Mouse (Mus musculus) hindbrain, embryonic 12.5 days (tissue): ENCODE measurements around the gene Nkapd1. TPM values are rescaled to one million over a fixed set of nuclear protein-coding genes. Genes with fewer than 3 reads are reported as not detected.

Source experiments
- ATAC-seq: fragments of 200-750 bp; cut with Nextera tagmentation; 2 replicates; pipeline ENCODE4 v1.8.0; 2017; ENCODE audit warnings: moderate TSS enrichment; ENCODE audit not compliant: low FRiP score
- H3K27ac ChIP-seq: fragments of 300-500 bp; sonication (generic); 2 replicates; pipeline ENCODE4 v1.5.1; 2016; ENCODE audit warnings: mild to moderate bottlenecking
- H3K27me3 ChIP-seq: fragments of 300-500 bp; sonication (generic); 2 replicates; pipeline ENCODE4 v1.6.1; 2016; ENCODE audit warnings: mild to moderate bottlenecking
- H3K36me3 ChIP-seq: fragments of 300-500 bp; sonication (generic); 2 replicates; pipeline ENCODE4 v1.6.1; 2016; ENCODE audit warnings: mild to moderate bottlenecking
- H3K4me1 ChIP-seq: fragments of 300-500 bp; sonication (generic); 2 replicates; pipeline ENCODE4 v1.6.1; 2016
- H3K4me2 ChIP-seq: fragments of 300-500 bp; sonication (generic); replicated peaks from 2 replicates; pipeline ENCODE4 v1.6.1; 2016; ENCODE audit warnings: mild to moderate bottlenecking
- H3K4me3 ChIP-seq: fragments of 300-500 bp; sonication (generic); 2 replicates; pipeline ENCODE4 v1.5.1; 2016; ENCODE audit warnings: mild to moderate bottlenecking
- H3K9ac ChIP-seq: fragments of 300-500 bp; sonication (generic); 2 replicates; pipeline ENCODE4 v1.6.1; 2016; ENCODE audit warnings: mild to moderate bottlenecking, moderate library complexity
- H3K9me3 ChIP-seq: fragments of 300-500 bp; sonication (generic); replicated peaks from 2 replicates; pipeline ENCODE4 v1.6.1; 2016; ENCODE audit warnings: mild to moderate bottlenecking
- WGBS: fragments of 180-500 bp; shearing (Covaris S2); methylation state at CpG from one replicate; pipeline ENCODE4 v1.1.7; 2016; 5-methylcytosine and 5-hydroxymethylcytosine counted together
- polyA plus RNA-seq: library from polyadenylated mRNA; unstranded; fragments of >200 nt; fragmentation: Nextera tagmentation; extraction: Ambion mirVana; gene quantifications from 2 replicates; pipeline ENCODE4 v1.2.1, GENCODE M21; 2016

Gene Nkapd1
- polyA plus RNA-seq, 1 experiment from 2014 or later = 32.9 TPM

DNA sequence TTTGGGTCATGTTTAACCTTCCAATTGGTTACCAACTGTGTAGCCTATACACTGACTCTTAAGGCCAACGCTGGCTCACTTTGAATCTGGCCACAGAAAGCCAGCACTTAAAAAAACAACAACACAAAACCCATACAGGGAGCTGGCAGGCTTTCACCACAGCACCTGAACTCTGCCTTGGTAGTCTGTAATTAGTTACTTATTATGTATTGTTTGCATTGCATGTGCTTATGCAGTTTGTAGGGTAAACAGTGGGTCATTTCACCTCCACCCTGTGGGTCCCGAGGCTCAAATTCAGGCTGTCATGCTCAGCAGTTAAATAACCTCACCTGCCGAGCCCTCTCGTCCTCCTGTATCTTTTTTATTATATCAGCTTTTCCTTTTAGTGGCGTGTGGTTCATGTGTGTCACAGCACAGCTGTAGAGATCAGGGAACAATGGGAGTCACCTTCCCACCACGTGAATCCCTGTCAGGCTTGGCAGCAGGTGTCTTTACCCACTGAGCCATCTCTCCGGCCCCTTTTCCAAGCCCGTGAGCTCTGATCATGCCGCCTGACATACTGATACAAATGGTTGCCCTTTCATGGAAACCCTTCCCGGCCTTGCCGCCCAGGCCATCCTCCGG, 22.4 kb downstream of the Nkapd1 start:
- H3K4me2 ChIP-seq = no peak overlapping the region
- H3K4me3 ChIP-seq = no peak overlapping the region
- no peak for ATAC-seq
- H3K9me3 ChIP-seq = no peaks in the 10 kb centered on the region
- peaks cover 49% of the 10 kb centered on the region for H3K36me3 ChIP-seq
- H3K27me3 ChIP-seq = no peaks in the 10 kb centered on the region
- H3K9ac ChIP-seq = no peak overlapping the region
- H3K4me1 ChIP-seq = no peaks in the 10 kb centered on the region
- 79% methylated on average over 12 of the region's 12 CpGs for WGBS
- H3K27ac ChIP-seq = no peak overlapping the region

DNA sequence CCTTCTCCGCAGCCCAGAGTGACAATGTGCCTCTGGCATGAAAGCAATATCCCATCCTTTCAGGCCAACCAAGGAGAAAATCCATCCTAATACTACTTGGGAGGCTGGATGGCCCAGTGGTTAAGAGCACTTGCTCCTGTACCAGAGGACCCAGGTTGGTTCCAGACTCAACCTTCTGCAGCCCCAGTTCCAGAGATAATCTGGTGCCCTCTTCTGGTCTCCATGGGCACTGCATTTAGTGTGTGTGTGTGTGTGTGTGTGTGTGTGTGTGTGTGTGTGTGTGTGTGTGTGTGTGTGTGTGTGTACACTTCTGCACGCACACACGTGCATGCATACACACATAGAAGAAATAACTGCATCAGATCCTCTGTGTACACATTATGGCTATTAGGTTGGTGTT, 23.7 kb downstream of the Nkapd1 start:
- H3K4me1 ChIP-seq = no peaks in the 10 kb centered on the region
- no peak overlapping the region for H3K4me2 ChIP-seq
- no peak overlapping the region for H3K4me3 ChIP-seq
- peaks cover 36% of the 10 kb centered on the region for H3K36me3 ChIP-seq
- H3K9me3 ChIP-seq = no peaks in the 10 kb centered on the region
- H3K9ac ChIP-seq = no peak overlapping the region
- WGBS = 75% methylated on average over 3 of the region's 3 CpGs
- H3K27ac ChIP-seq = no peak overlapping the region
- no peak for ATAC-seq
- no peaks in the 10 kb centered on the region for H3K27me3 ChIP-seq

DNA sequence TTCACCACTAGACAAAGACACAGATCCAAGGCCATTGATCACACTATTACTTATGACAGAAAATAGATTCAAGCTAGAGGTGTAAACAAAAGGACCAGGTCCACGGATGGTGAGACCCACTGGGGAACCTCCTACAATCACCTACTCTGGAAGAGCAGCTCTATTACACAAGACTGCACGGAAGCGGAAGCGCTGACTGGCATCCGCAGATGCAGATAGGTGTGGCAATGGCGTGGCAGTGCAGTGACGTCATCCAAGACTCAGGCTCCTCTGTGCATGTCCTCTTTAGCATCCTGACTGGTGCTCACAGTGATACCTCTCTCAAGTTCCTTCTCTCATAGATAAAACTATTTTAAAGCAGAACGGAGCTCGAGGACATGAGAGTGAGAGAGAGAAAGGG, 24.3 kb downstream of the Nkapd1 start:
- ATAC-seq = no peak
- no peaks in the 10 kb centered on the region for H3K4me1 ChIP-seq
- no peak overlapping the region for H3K4me3 ChIP-seq
- H3K9ac ChIP-seq = no peak overlapping the region
- peaks cover 30% of the 10 kb centered on the region for H3K36me3 ChIP-seq
- H3K9me3 ChIP-seq = no peaks in the 10 kb centered on the region
- no peak overlapping the region for H3K4me2 ChIP-seq
- no peak overlapping the region for H3K27ac ChIP-seq
- no peaks in the 10 kb centered on the region for H3K27me3 ChIP-seq
- WGBS = 94% methylated on average over 9 of the region's 9 CpGs

DNA sequence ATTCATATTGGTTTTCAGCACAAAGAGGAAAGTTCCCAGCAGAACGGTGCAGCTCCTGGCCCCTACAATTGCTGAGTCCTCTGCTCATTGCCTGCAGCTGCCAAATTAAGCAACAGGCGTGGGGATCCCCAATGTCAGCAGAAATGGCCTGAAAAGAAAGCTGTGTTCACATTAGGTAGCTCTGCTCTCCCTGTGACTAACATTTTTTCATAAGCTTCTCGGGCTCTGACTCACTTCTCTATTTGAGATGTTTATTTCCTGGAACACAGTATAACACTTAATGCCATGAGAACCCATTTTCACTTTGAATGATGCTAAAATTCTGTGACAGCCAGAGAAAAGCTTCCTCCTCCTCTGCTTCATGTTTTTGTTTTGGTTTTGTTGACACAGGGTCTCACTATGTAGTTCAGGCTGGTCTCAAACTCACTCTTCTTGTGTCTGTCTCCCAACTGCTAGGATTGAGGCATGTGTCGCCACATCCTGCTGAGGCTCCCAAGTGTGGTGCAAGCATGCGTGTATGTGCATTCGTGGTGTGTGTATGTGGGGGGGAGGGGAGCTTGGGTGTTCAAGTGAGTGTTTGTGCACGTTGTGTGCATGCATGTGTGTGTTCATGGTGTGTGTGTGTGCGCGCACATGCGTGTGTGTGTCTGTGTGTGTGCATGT, 26.3 kb downstream of the Nkapd1 start:
- Histone ChIP-seq H3K4me1 (no peaks in the 10 kb centered on the region), H3K36me3 (peaks cover 14% of the 10 kb centered on the region), H3K27me3 (no peaks in the 10 kb centered on the region), H3K27ac (no peak overlapping the region), H3K4me2 (no peak overlapping the region), H3K9ac (no peak overlapping the region), H3K4me3 (no peak overlapping the region), H3K9me3 (no peaks in the 10 kb centered on the region)
- no peak for ATAC-seq
- WGBS = 79% methylated on average over 10 of the region's 10 CpGs

DNA sequence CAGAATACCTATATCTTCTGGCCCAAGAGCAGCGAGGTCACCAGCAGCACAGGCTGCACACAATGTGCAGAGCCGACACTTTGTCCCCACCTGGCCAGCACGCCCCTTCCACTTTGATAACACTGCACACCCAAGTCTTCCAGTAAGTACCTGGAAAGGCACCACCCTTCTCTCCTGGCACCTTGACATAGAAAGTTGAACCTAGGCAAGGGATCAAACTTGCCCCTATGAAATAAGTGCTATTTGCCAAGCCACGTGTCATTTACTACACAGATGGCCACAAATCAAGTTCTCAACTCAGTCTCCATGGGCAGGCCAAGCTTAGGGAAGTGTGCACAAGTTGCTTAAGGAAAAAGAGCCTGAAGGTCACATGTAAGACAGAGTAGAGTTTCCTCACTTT, 30.3 kb downstream of the Nkapd1 start:
- no peaks in the 10 kb centered on the region for H3K9me3 ChIP-seq
- WGBS = 87% methylated on average over 4 of the region's 4 CpGs
- no peak for ATAC-seq

DNA sequence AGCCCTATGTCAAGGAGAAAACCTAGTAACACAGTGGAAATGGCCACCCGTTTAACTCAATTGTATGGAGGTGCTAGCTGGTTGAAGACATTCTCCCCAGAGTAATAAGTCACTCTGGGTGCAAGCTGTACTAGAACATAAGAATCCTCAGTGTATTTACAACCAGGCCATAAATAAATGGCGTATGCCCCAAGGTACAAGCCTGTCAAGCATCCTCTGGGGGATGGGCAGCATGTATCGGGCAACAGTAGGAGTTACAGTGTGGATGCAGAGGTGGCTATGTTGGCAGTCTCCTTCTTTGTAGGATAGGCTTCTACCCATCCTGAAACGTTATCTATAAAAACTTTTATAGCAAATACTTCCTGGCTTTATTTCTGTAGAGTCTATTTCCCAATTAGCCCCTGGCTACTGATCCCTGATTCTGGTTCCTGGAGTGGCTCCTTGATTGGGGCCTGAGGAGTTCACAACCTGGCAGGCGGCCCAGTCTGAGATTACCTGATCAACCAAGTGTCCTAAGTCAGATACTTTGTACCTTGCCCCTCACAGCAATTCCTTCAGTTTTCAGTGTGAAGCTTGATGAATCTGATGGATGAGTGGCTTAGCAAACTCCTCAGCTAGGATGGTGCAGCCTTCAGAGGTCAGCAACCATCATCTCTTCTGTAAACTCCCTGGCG, 32.0 kb downstream of the Nkapd1 start:
- Histone ChIP-seq H3K4me1 (no peaks in the 10 kb centered on the region), H3K4me2 (no peak overlapping the region), H3K4me3 (no peak overlapping the region), H3K36me3 (no peaks in the 10 kb centered on the region), H3K27me3 (no peaks in the 10 kb centered on the region), H3K9me3 (no peaks in the 10 kb centered on the region), H3K27ac (no peak overlapping the region), H3K9ac (no peak overlapping the region)
- WGBS = 89% methylated on average over 6 of the region's 6 CpGs
- ATAC-seq = no peak

More for the DNA sequence above, 30.3 kb downstream of the Nkapd1 start:
- H3K27me3 ChIP-seq = no peaks in the 10 kb centered on the region
- H3K9ac ChIP-seq = no peak overlapping the region
- H3K4me1 ChIP-seq = no peaks in the 10 kb centered on the region
- no peak overlapping the region for H3K4me2 ChIP-seq
- H3K4me3 ChIP-seq = no peak overlapping the region
- no peak overlapping the region for H3K27ac ChIP-seq
- no peaks in the 10 kb centered on the region for H3K36me3 ChIP-seq

DNA sequence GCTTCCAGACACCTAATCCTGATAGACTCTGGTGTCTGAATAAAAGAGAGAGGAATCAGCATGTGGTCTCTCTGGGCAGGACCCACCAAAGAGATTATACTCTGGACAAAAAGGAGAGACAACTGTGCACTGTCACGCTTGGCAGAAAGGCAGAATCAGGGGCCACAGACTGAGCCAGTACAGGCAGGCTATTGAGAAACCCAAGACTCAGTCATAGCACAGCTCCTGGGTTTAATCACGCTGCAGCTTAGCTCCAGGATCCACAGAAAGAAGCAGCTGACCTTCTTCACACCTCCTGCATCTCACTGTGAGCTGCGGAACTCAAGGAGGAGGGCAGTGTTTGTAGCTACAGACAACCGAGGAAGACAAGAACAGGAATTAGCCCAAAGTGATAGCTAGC, 36.9 kb downstream of the Nkapd1 start:
- Histone ChIP-seq H3K4me3 (no peak overlapping the region), H3K9ac (no peak overlapping the region), H3K36me3 (no peaks in the 10 kb centered on the region), H3K4me2 (no peak overlapping the region), H3K4me1 (no peaks in the 10 kb centered on the region), H3K9me3 (no peaks in the 10 kb centered on the region), H3K27ac (no peak overlapping the region), H3K27me3 (no peaks in the 10 kb centered on the region)
- WGBS = 42% methylated on average over 4 of the region's 4 CpGs
- no peak for ATAC-seq

DNA sequence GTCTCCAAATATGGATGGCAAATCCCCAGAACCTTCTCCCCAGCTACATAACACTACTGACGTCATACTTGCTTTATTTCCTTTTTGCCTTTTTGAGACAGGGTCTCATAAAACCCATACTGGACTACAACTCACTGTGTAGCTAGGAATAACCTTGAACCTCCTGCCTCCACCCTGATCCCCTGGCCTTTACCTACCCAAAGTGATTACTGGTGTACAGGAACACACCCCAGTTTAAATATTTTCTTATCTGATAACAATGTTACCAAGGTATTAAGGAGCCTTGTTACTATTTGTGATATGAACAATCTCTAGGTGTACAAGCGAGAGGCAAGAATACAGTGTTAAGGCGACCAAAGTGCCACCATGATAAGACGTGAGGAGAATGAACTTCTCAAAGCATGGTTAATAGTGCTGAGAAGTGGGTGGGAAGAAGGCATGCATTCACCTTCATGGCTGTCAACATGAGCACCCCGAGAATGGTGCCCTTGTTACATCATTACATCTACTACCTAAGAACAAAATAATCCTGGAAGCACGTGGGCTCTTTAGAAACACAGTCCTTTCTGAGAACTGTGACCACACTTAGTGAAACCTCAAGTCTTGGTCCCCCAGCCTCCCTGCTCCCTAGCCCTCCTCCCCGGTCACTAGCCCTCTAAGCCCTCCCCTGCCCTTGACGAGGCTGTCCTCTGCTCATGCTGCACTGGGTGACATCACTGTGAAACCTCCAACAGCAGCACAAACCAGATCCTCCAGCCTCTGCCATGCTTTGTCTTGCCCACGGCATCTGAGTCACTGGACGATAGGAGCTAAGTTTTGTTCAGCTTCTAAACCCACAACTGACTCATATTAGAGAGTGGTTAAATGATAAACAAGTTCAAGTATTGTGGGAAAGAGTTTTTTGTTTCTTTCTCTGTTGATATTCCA, 47.4 kb downstream of the Nkapd1 start:
- Histone ChIP-seq H3K36me3 (no peaks in the 10 kb centered on the region), H3K27me3 (no peaks in the 10 kb centered on the region), H3K4me2 (no peak overlapping the region), H3K9me3 (no peaks in the 10 kb centered on the region), H3K9ac (no peak overlapping the region), H3K4me1 (no peaks in the 10 kb centered on the region), H3K27ac (no peak overlapping the region), H3K4me3 (no peak overlapping the region)
- 80% methylated on average over 10 of the region's 10 CpGs for WGBS
- no peak for ATAC-seq

DNA sequence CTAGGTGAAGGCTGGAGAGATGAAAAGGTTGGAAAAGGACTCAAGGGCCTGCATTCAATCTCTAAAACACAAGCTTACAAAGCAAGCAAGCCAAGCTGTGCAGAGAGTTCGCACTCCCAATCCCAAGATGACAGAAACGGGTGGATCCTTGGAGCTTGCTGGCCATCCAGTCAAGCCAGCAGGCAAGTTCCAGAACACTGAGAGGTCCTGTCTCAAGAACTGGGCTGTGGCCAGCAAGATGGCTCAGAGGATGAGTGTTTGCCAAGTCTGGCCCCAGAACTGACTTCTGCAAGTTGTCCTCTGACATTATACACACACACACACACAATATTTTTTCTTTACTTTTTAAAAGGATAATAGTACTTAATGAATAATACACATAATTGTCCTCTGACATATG, 49.4 kb downstream of the Nkapd1 start:
- ATAC-seq = no peak
- H3K9ac ChIP-seq = no peak overlapping the region
- no peak overlapping the region for H3K27ac ChIP-seq

DNA sequence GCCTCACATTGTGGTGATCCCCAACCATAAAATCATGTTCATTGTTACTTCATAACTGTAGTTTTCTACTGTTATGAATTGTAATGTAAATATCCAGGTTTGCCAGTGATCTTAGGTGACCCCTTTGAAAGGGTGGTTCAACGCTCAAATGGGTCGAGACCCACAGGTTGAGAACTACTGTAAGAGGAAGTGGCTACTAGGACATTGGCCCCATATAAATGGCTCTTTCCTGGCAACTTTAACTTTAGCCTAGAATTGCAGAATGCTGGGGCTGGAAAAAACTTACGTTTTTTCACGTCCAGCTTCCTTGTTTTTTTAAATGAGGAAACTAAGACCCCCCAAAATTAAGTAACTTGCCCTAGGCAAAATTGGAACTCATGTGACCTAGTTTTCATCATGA, 49.9 kb downstream of the Nkapd1 start:
- ATAC-seq = no peak
- Histone ChIP-seq H3K4me1 (no peaks in the 10 kb centered on the region), H3K9me3 (no peaks in the 10 kb centered on the region), H3K4me3 (no peak overlapping the region), H3K36me3 (no peaks in the 10 kb centered on the region), H3K27me3 (no peaks in the 10 kb centered on the region), H3K4me2 (no peak overlapping the region), H3K9ac (no peak overlapping the region), H3K27ac (no peak overlapping the region)
- 95% methylated on average over 4 of the region's 4 CpGs for WGBS

More for the DNA sequence above, 49.4 kb downstream of the Nkapd1 start:
- no peaks in the 10 kb centered on the region for H3K9me3 ChIP-seq
- no peaks in the 10 kb centered on the region for H3K27me3 ChIP-seq
- no peak overlapping the region for H3K4me3 ChIP-seq
- 83% methylated on average over 2 of the region's 2 CpGs for WGBS
- H3K4me2 ChIP-seq = no peak overlapping the region
- no peaks in the 10 kb centered on the region for H3K36me3 ChIP-seq
- no peaks in the 10 kb centered on the region for H3K4me1 ChIP-seq

DNA sequence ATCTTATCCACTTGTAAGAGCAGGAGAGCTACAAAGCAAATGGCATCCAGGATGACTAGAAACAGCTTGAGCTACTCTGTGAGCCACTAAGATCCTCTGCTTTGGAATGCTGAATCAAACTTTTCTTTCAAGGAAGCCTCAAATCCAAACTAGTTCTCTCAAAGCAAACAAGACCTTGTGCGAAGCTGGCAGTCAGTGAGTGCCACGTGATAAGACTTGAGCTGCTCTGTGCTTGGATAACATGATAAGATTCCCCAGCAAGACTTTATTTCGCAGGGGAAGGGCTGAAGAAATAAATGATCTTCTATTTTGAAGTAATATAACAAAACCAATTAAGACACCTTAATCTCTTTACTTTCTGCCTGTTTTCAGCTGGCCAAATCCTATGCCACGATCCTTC, 51.3 kb downstream of the Nkapd1 start:
- no peak overlapping the region for H3K4me2 ChIP-seq
- peaks cover 4% of the 10 kb centered on the region; the same call in 1 of the 2 replicates for H3K9me3 ChIP-seq
- no peak for ATAC-seq
- H3K9ac ChIP-seq = no peak overlapping the region
- H3K27ac ChIP-seq = no peak overlapping the region
- no peaks in the 10 kb centered on the region for H3K4me1 ChIP-seq
- H3K4me3 ChIP-seq = no peak overlapping the region
- H3K27me3 ChIP-seq = no peaks in the 10 kb centered on the region
- no peaks in the 10 kb centered on the region for H3K36me3 ChIP-seq
- 85% methylated on average over 4 of the region's 4 CpGs for WGBS

DNA sequence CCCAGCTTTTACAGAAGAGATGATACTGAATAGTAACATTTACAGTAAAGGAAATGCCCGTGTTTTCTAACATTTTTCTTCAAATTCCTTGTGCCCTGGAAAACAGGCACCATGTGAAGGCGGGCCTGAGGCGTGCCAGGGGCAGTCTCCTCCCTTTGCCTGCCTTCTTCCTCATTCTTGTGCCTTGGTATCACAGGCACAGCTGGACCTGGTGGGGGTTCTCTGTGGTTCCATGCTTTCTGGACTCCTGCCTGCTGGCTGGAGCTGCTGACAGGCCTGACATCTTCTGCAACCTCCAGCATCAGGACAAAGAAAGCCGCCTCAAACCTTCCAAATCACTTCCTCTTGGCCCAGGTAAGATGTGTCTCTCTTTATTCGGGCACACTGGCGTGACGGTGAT, 52.1 kb downstream of the Nkapd1 start:
- H3K4me1 ChIP-seq = no peaks in the 10 kb centered on the region
- no peak overlapping the region for H3K27ac ChIP-seq
- H3K9ac ChIP-seq = no peak overlapping the region
- H3K27me3 ChIP-seq = no peaks in the 10 kb centered on the region
- no peak overlapping the region for H3K4me2 ChIP-seq
- 77% methylated on average over 7 of the region's 7 CpGs for WGBS
- ATAC-seq = no peak
- no peaks in the 10 kb centered on the region for H3K36me3 ChIP-seq
- H3K9me3 ChIP-seq = peaks cover 4% of the 10 kb centered on the region; the same call in 1 of the 2 replicates
- no peak overlapping the region for H3K4me3 ChIP-seq
